Mouse (Mus musculus) adrenal gland, postnatal 14 days (tissue): ENCODE data around the gene Akt2. TPM values are rescaled to one million over a fixed set of nuclear protein-coding genes. Genes with fewer than 3 reads are reported as not detected.
"Not testable (repeated sequence)": the region's sequence is repeated elsewhere in the genome, so short reads cannot be mapped to it uniquely, and the experiment has no call there.

Source experiments
- DNase-seq: peaks from one replicate; pipeline ENCODE4 v3.0.0; 2021; ENCODE audit warnings: mixed read lengths
- total RNA-seq: library from RNA; stranded (reverse); gene quantifications from 2 replicates; pipeline ENCODE4 v1.2.3, GENCODE M21; 2021

Akt2 gene
- total RNA-seq, 1 experiment from 2014 or later, result 255 TPM

DNA sequence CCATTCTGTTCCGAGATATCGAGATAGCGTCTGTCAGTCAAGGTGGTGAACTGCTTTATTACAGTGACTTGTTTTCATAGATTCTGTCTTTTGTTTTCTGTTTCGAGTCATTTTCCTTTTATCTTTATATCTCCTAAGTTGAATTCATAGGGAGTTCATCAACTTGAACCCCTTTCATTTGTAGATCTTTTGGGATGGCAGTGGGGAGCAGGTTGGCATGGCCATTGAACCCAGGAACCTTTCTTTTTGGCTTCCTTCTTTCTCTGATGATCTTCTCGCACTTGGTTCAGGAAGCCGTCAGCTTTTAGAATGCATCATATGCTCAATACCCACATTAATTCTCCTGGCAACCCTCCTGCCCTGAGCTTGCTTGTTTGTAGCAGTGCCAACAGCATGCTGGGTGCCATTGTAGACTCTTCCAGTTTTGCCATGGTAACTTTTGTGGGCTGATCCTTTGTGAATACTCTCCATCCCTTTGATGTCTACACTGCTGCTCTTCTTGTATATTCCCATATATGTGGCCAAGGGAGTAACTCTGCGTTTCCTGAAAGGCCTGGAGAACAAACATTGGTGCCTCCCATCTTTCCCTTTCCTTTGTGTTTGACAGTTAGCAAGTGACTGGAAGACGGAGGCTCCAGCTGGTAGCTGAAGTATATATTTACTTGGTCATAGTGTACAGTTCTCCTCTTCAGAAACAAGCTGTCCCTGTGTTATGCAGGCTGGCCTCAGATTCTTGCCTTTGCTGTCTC is 22.6 kb downstream of the Akt2 start:
- no peak for DNase-seq

DNA sequence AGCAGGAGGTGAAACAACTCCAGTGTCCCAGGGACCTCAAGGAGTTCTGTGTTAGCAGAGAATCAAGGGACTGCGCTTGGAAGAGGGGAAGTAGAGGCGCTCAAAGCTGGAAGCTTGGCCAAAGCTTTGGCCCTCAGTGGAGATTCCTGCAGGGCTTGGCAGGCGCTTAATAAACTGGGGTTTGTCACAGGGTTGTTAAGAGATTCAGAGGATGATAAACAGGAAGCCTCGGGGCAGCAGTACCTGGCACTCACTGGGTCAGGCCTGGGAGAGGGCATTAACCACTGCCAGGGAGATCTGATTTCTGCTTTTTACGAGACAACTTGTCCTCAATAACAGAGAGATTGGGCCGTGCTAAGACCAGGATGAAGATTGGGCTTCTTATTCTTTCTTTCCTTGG is 29.7 kb downstream of the Akt2 start:
- DNase-seq, result peak; percentile 26

DNA sequence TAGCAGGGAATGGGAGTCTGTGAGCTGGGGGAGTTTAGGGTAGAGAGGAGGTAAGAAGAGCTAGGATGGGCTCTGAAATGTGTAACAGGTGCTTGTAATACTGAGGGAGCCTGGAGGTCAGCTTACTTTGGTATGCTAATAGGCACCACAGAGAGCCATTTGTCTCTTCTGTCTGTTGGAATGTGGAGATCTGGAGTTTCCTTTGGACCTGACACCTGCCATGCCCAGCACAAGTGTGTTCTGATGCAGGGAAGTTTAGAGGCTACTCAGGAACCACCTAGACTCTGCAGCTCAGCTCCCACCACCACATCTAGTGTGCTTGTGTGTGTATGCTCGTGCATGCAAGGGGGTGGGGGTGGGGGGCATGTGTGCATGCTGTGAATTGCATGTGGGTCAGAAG is 30.9 kb downstream of the Akt2 start:
- DNase-seq, result no peak

DNA sequence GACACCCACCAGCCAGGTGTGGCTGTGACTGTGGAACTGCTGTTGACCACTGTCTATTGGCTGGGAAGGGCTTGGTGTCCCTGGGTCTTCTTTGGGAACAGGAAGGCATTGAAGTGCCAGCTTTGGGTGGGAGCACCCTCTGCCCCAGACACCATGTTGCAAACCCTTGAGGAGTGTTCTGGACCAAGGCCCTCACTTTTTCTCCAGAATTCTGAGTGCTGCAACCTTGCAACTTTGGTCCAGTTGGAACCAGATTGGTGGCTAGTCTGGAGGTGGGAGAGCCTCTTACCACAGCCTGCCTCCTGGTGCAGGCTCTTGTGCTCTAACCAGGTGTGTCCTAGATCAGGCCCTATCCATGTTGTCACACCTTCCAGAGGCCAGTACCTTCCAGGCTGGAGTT is 33.6 kb downstream of the Akt2 start:
- DNase-seq, result peak; percentile 51

DNA sequence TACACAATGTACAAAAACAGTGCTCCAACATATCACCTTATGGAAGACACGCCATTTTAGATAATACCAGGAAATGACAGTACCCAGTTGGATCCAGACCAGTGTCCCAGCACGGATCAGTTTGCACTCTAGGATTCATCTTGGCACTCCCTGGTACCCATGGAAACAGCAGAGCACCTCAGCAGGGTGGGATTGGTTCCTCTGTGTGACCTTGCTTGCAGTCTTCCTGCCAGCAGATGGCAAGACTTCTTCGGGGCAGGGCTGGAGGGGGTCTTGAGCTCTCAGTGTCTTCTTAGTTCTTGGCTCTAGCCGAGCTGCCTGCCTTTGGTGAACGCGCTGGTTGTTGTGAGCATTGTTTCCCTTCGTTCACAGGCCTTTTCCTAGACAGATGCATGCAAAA is 36.4 kb downstream of the Akt2 start:
- DNase-seq, result no peak

DNA sequence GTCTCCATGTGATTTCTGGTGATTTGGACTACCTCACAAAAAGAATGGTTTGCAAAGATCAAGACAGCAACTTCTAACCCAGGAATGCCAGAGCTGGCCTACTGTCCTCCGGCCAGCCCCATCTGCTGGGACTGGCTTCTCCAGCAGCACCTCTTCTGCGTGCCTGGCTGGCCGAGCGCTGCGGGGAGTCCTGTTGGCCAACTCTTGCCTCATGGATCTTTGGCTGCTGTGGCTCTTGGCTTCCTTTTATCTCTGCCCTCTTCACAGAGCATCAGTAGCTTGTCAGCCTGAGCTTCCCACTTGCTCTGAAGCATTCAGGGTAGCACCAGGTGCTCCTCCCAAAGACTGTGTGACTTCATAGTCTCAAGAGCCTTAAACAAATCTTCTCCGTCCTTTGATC is 36.8 kb downstream of the Akt2 start:
- peak; percentile 50 for DNase-seq

DNA sequence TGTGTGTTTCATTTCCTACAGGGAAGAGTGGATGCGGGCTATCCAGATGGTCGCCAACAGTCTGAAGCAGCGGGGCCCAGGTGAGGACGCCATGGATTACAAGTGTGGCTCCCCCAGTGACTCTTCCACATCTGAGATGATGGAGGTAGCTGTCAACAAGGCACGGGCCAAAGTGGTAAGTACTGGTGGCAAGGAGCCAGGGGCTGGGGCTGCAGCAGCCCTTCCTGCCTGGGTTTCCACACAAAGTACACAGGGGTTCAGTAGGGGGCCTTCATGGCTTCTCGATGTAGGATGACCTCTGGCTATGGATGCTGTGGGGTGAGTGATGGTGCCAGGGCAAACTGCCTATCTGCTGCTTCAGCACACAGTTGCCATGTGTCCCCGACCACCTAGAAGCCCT is 37.5 kb downstream of the Akt2 start:
- DNase-seq, result not testable (repeated sequence)

DNA sequence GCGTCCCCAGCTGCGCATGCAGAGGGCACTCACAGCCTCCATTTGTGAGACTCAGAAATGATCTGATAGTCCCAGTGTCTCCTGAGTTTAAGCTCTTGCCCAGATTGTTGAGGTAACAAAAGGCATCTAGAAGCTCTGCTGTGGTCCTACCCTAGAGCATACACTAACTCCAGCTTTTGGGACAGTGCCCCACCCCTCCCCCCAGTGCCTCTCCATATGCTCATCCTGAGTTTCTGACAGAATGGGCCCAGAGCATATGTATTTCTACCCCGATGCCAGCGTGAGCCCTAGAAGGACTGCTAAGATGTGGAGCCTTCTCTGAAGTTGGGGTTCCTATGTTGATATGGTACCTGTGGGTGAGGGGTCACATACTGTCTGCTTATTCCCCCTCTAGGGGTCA is 40.1 kb downstream of the Akt2 start:
- DNase-seq, result no peak

DNA sequence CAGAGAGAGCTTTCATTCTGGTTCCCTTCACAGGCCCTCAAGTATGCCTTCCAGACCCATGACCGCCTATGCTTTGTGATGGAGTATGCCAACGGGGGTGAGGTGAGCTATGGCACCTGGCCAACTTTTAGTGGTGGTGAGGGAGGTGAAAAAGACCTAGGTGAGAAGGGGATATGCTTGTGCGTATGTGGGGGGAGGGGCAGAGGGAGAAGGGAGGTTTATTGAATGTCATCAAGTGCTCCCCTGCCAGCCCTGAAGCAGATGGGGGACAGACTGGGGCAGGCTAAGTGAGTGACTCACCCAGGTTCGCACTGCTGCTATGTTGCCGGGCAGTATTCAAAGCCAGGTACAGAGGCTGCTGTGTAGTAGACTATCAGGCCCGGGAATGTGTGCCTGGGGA is 41.8 kb downstream of the Akt2 start:
- DNase-seq, result no peak

DNA sequence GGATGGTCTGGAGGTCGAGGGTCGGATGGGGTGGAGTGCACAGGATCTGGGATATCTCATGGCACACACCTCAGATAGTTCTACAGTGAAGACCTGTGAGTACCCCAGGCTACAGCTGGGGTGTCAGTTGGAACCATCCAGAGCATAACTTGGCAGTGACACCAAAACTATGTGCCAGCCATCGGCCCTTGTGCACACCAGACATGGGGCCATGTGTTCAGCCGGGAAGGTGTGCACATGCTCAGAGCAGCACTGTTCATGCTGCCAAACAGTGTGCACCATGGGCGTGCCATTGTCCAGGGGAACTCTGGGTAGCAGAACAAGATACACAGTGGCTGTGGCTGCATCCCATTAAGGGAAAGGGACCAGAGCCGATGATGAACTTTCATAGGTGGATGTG is 43.3 kb downstream of the Akt2 start:
- no peak for DNase-seq

DNA sequence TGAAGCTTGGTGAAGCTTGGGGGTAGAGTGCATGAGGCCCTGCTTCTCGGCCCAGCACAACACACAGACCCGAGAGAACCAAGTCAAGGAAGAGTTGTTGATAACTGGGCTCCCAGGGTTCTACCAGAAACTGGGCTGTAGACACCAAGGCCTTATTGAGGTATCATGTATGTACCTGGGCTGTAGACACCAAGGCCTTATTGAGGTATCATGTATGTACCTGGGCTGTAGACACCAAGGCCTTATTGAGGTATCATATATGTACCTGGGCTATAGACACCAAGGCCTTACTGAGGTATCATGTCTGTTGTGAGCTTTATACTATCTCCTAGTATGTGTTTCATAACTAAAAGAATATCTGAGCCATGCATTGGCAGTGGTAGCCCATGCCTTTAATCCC is 43.7 kb downstream of the Akt2 start:
- DNase-seq, result not testable (repeated sequence)

DNA sequence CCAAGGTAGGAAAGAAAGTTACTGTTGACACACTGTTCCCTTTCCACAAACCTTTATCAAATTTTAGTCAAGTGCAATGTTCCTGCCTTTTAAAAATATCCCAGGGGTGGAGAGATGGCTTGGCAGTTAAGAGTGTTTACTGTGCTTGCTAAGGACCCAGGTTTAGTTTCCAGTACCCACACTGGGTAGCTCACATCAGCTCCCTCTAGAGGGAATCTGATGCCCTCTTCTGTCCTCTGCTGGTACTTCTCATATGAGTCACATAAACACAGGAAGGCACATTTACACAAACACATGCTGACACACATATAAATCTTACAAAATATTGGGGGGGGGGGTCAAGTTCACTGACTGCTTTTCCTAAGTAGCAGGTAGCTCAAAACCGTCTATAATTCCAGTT is 53.1 kb downstream of the Akt2 start:
- DNase-seq, result no peak

DNA sequence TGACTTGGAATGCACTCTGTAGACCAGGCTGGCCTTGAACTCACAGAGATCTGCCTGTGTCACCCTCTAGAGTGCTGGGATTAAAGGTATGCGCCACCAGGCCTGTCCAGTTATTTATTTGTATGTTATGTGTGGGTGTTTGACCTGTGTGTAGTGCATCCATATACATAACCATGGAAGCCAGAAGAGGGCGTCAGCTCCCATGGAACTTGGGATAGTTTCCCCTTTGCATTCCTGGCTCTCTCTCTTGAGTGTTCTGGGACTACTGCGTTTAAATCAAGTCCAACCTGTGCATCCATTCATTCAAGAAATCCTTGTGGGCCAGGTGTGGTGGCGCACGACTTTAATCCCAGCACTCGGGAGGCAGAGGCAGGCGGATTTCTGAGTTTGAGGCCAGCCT is 55.2 kb downstream of the Akt2 start:
- no peak for DNase-seq

DNA sequence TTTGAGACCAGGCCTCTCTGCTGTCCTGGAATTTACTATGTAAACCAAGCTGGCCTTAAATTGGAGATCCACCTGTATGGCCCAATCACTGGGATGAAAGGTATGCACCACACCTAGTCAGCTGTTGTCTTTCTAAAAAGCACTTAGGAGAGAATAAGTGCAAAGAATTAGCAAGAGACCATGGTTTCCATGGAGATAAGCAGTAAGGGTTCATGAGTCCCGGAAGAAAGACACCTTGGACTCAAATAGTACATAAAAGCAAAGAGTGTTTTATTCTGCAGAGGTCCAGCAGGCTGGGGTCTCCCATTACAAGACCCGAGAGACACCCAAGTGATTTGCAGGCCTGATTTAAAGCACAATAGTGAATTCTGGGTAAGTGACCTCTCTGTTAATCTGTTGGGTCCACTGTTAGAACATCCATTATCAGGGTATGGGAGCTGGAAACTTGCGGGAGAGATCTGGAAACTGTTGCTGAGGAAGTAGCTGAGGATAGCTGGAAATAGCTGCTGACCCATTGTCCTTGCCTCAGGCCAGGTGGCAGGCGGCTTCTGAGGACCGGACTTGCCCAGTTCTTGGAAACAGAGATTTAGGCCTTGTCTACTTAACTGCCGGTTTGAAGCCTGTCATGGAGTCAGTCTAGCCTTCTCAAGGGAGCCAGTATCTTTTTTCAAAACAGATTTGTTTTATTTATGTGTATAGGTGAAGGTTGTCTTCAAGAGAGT is 56.1 kb downstream of the Akt2 start:
- no peak for DNase-seq

DNA sequence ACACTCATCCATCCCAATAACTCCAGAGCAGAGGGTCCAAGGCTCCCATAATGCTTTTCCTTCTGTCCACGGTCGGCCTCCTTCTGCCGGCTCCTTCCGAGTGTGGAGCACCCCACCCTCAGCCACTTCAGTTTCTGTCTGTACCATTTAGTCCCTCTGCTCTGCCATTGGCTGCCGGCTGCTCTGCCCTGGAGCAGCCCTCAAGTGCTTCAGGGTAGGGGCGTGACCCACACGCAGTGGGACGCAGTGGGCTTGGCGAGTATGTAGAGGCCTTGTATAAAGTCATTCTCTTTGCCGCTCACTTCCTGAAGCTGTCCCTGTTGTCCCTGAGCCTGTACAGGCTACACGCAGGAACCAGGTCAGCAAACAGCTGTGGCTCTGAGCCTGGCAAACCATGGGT is 58.4 kb downstream of the Akt2 start:
- DNase-seq, result no peak

DNA sequence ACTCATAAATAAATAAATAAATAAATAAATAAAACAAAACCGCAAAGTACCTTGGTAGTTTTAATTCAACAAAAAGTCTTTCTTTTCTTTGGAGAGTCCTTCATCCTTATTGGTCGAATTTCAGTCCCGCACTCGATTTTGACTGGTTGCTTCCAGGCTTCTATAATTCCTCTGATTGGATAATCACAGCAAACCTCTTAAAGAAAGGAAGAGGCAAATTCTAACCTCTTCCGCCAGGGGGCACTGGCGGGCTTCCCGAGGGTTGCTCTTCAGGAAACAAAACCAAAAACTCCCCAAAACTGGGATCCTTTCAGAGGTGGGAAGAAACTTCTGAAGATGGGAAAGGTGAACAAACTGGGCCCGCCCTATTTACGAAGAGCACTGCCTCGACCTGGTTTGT is 59.6 kb downstream of the Akt2 start:
- DNase-seq, result peak; percentile 89

DNA sequence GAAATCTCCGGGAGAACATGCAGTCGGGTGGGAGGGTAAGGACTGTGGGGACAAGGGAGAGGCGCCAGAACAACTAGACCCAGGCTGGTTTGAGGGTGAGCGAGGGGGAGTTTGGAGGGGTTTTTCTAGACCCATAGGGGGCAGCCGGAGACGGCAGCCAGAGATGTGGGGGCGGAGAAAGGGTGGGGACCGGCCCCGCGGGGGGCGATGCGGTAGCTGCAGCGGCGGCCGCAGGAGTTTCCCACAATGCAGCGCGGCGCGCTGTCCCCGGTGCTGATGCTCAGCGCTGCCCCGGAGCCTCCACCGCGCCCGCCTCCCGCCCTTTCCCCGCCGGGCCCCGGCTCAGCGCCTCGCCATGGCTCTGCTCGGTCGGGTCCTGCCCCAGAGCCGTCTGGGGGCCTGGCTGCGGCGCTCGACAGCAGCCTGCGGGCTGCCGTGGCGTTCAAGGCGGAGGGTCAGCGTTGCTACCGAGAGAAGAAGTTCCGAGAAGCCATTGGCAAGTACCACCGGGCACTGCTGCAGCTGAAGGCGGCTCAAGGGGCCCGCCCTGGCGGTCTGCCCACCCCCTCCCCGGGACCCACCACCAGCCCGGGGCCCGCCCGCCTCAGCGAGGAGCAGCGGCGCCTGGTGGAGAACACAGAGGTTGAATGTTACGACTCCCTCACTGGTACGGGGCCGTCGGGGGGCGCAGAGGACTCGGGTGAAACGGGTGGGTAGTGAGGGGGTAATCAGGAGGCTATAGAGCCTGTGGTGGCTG is 62.5 kb downstream of the Akt2 start, which contains the start of gene Ttc9b:
Gene Ttc9b, plus strand, starts transcription at position 235 of the 757 bp plus-strand sequence.
- DNase-seq, result peak; percentile 72

DNA sequence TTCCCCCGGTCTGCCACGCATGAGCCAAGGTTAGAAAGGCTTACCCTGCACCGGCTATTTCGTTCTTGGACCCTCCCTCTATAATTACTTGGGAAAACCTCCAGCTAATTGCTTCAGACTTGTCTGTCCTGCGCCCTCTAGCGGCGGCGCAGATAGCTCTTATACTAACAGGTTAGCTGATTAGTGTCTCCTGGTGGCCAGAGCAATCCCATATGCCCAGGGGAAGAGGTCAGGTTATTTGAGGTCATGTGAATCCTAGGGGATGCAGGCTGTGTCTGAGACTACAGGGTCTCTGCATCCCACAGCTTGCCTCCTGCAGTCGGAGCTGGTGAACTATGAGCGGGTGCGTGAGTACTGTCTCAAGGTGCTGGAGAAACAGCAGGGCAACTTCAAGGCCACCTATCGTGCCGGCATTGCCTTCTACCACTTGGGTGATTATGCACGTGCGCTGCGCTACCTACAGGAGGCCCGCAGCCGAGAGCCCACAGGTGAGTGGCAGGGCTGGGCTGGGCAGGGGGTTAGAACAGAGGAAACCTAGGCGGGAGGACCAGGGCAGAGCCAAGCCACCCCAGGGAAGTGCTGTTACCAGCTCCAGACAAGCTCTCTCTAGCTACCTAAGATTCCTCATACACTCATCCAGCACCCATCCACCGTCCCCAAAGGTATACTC is 63.4 kb downstream of the Akt2 start:
- peak; percentile 36 for DNase-seq

DNA sequence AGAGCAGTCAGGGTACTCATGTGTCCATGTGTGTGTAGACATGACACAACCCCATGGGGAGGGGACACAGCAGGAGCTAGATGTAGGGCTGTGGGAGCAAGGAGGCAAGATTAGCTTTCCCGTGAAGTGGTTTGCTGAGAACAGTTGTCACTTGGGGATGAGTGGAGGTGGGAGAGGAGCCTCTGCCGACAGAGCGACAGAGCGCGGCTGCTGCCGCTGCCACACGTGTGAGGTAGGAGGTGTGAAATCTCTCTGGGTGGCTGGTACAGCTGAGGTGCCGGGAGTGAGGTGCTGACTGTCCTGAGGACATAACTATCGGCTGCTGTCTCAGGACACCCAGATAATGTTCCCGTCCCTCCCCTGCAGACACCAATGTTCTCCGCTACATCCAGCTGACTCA is 64.2 kb downstream of the Akt2 start:
- no peak for DNase-seq

DNA sequence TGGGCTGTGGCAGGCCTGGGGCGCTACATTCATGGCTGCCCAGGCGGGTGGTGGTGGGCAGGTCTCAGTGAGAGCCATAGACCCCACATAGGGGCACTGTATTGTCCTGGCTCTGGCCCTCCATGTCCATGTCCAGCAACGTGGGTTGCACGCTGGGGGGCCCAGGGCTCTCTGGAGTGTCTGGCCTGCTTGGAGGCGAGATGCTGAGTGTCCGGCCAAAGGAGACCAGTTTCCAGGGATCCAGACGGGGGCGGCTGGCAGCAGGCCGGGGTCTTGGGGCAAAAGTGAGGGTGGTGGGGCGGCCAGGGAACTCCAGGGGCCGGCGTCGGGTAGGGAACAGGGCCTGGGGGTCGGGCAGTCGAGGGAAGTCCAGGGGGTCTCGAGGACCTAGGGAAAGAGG is 65.2 kb downstream of the Akt2 start:
- DNase-seq, result no peak

DNA sequence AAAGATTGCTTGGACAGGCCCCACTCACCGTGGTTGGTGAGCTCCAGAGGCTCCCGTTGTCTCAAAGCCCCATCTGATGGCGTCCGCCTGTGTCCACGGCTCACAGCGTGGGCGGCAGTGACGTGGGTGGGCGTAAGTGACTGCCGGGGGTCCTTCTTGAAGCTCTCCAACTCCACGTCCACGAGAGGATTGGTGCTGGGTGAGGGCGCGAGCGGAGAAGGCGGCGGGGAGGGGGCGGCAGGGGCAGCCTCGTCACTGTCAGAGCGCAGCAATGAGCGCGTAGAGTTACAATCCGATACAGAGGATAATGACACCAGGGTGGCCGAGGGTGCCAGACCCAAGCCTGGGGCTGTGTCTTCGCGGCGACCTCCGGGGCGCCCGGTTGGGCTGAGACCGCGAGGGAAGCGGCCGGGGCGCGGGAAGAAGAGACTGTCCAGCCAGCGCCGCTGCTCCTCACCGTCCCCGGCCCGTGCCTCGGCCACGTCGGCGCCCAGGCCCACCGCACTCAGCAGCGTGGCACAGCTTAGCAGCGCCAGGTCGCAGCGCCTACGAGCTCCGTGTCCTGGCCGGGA is 66.6 kb downstream of the Akt2 start:
- no peak for DNase-seq
